Comparison of ENCODE assay signal across 8 mouse cellular contexts in genomic region chrX:20425140-20425838, GRCm38 (mm10). TPM values are rescaled to one million over a fixed set of nuclear protein-coding genes. Genes with fewer than 3 reads are reported as not detected.
DNase-seq lines count a peak whose midpoint lies in the region; ATAC-seq and TF ChIP-seq lines count a peak whose summit lies in the region.

Jade3 (plus strand) TSS chrX:20425688.

- no peak for TF ChIP-seq CTCF in E14TG2a.4 (conservative IDR thresholded peaks at IDR 0.05; ENCODE audit: low read length)

- peak within 1 kb of the TSS; percentile 63 for H3K4me2 ChIP-seq in heart, embryonic 16.5 days (ENCODE audit: low read depth, low read length)
- peak within 1 kb of the TSS; percentile 75 for H3K4me2 ChIP-seq in liver, embryonic 16.5 days (ENCODE audit: low read depth, low read length)
- peak within 1 kb of the TSS; percentile 59 for H3K4me2 ChIP-seq in neural tube, embryonic 13.5 days

- DNase-seq in c-Kit-positive CD71-negative TER-119-negative erythroid progenitor cells, embryonic 14.5 days (ENCODE audit: low read depth), result peak; percentile 70
- peak; percentile 77 for DNase-seq in forebrain, embryonic 10.5 days (ENCODE audit: extremely low spot score, low spot score)
- DNase-seq in kidney, postnatal 25 days, result peak; percentile 79 to 94
- DNase-seq in telencephalon, adult 2 months (ENCODE audit: low read depth, low spot score), result peak; percentile 31

- WGBS in forebrain, embryonic 10.5 days, result 15% methylated on average over 54 of the region's 67 CpGs
- 18% methylated on average over 55 of the region's 67 CpGs for WGBS in heart, embryonic 16.5 days
- 13% methylated on average over 43 of the region's 67 CpGs for WGBS in liver, embryonic 16.5 days (ENCODE audit: insufficient replicate concordance)
- WGBS in neural tube, embryonic 13.5 days, result 26% methylated on average over 22 of the region's 67 CpGs

- no peaks in the 10 kb centered on the region for H3K9me3 ChIP-seq in E14TG2a.4 (ENCODE audit: low read length)
- peaks cover 8% of the 10 kb centered on the region for H3K9me3 ChIP-seq in forebrain, embryonic 10.5 days
- H3K9me3 ChIP-seq in heart, embryonic 16.5 days (replicated peaks; ENCODE audit: control insufficient read depth, low read length), result no peaks in the 10 kb centered on the region
- no peaks in the 10 kb centered on the region for H3K9me3 ChIP-seq in liver, embryonic 16.5 days (replicated peaks; ENCODE audit: control insufficient read depth, low read length)
- no peaks in the 10 kb centered on the region for H3K9me3 ChIP-seq in neural tube, embryonic 13.5 days

- peak within 1 kb of the TSS; percentile 87 for H3K4me3 ChIP-seq in E14TG2a.4 (replicated peaks; ENCODE audit: low read length)
- H3K4me3 ChIP-seq in forebrain, embryonic 10.5 days, result peak within 1 kb of the TSS; percentile 70
- H3K4me3 ChIP-seq in heart, embryonic 16.5 days (ENCODE audit: low read length), result peak within 1 kb of the TSS; percentile 69
- peak within 1 kb of the TSS; percentile 74 for H3K4me3 ChIP-seq in liver, embryonic 16.5 days (ENCODE audit: low read depth, low read length)
- H3K4me3 ChIP-seq in neural tube, embryonic 13.5 days, result peak within 1 kb of the TSS; percentile 62

- ATAC-seq in heart, embryonic 16.5 days (replicated peaks; ENCODE audit: extremely low read depth, insufficient read depth, low FRiP score), result peak; percentile 94
- ATAC-seq in liver, embryonic 16.5 days (ENCODE audit: low read depth), result peak; percentile 86
- peak; percentile 97 for ATAC-seq in neural tube, embryonic 13.5 days (ENCODE audit: low read depth)

- peak within 1 kb of the TSS; percentile 92 for H3K27ac ChIP-seq in forebrain, embryonic 10.5 days
- H3K27ac ChIP-seq in heart, embryonic 16.5 days (ENCODE audit: low read length), result peak within 1 kb of the TSS; percentile 89
- peak within 1 kb of the TSS; percentile 77 for H3K27ac ChIP-seq in liver, embryonic 16.5 days (ENCODE audit: low read length)
- peak within 1 kb of the TSS; percentile 89 for H3K27ac ChIP-seq in neural tube, embryonic 13.5 days (replicated peaks)

- peak within 1 kb of the TSS; percentile 68 for H3K9ac ChIP-seq in heart, embryonic 16.5 days (ENCODE audit: low read length)
- peak within 1 kb of the TSS; percentile 76 for H3K9ac ChIP-seq in liver, embryonic 16.5 days (ENCODE audit: low read depth, low read length)
- H3K9ac ChIP-seq in neural tube, embryonic 13.5 days, result peak within 1 kb of the TSS; percentile 78

- H3K4me1 ChIP-seq in E14TG2a.4 (replicated peaks; ENCODE audit: low read depth, low read length), result peaks cover 10% of the 10 kb centered on the region; the same call in 1 of the 2 replicates
- peaks cover 7% of the 10 kb centered on the region; the same call in 1 of the 2 replicates for H3K4me1 ChIP-seq in forebrain, embryonic 10.5 days
- no peaks in the 10 kb centered on the region for H3K4me1 ChIP-seq in heart, embryonic 16.5 days (ENCODE audit: control insufficient read depth, insufficient read depth, low read length)
- H3K4me1 ChIP-seq in liver, embryonic 16.5 days (ENCODE audit: control insufficient read depth, low read depth, low read length), result no peaks in the 10 kb centered on the region
- H3K4me1 ChIP-seq in neural tube, embryonic 13.5 days (replicated peaks), result peaks cover 8% of the 10 kb centered on the region

- no peaks in the 10 kb centered on the region for H3K27me3 ChIP-seq in E14TG2a.4 (ENCODE audit: insufficient read depth, low read length)
- H3K27me3 ChIP-seq in forebrain, embryonic 10.5 days (ENCODE audit: poor library complexity, severe bottlenecking), result no peaks in the 10 kb centered on the region
- H3K27me3 ChIP-seq in heart, embryonic 16.5 days (ENCODE audit: control insufficient read depth, insufficient read depth, low read length), result no peaks in the 10 kb centered on the region
- no peaks in the 10 kb centered on the region for H3K27me3 ChIP-seq in liver, embryonic 16.5 days (ENCODE audit: control insufficient read depth, insufficient read depth, low read depth, low read length)
- H3K27me3 ChIP-seq in neural tube, embryonic 13.5 days, result no peaks in the 10 kb centered on the region

- H3K36me3 ChIP-seq in E14TG2a.4 (ENCODE audit: insufficient read depth, low read length), result peaks cover 7% of the 10 kb centered on the region
- H3K36me3 ChIP-seq in forebrain, embryonic 10.5 days (replicated peaks), result peaks cover 17% of the 10 kb centered on the region
- no peaks in the 10 kb centered on the region; the same call in 1 of the 2 replicates for H3K36me3 ChIP-seq in heart, embryonic 16.5 days (ENCODE audit: control insufficient read depth, insufficient read depth)
- H3K36me3 ChIP-seq in liver, embryonic 16.5 days (ENCODE audit: control insufficient read depth, insufficient read depth), result peaks cover 3% of the 10 kb centered on the region; the same call in 1 of the 2 replicates
- peaks cover 3% of the 10 kb centered on the region; the same call in 1 of the 2 replicates for H3K36me3 ChIP-seq in neural tube, embryonic 13.5 days

RNA-seq across cellular contexts. Expression of gene Jade3, which starts in this region (rescaled TPM):
- 11.3 and 12.1 TPM in 2 replicates for polyA plus RNA-seq in forebrain, embryonic 10.5 days (2016; fragmentation: Nextera tagmentation; extraction: Ambion mirVana)
- 4.1 and 4.3 TPM in 2 replicates for polyA plus RNA-seq in heart, embryonic 16.5 days (2015; fragmentation: Nextera tagmentation; extraction: Ambion mirVana)
- 5.4 and 6.0 TPM in 2 replicates for polyA plus RNA-seq in liver, embryonic 16.5 days (2015; fragmentation: Nextera tagmentation; extraction: Ambion mirVana)
- polyA plus RNA-seq in neural tube, embryonic 13.5 days (2015; fragmentation: Nextera tagmentation; extraction: Ambion mirVana), result 4.9 and 5.8 TPM in 2 replicates

Comparison
In these comparisons a context has a peak if more than half of its experiments do, and no peak if none do; other contexts are left out.
1. Peak in every context shown above with its lines: DNase-seq, ATAC-seq, H3K4me3 ChIP-seq and H3K27ac ChIP-seq.
2. DNase-seq: peak in every context shown above with its lines; median percentile 86 in kidney, postnatal 25 days; 77 in forebrain, embryonic 10.5 days; 70 in c-Kit-positive CD71-negative TER-119-negative erythroid progenitor cells, embryonic 14.5 days; 31 in telencephalon, adult 2 months.